Mouse (Mus musculus) cerebellum, adult 9-10 months (tissue): ENCODE results near the gene Pxt1.
A peak's percentile ranks its signal among the peaks of the same experiment; 100 is the strongest.

Experiments used
- DNase-seq: peaks from one replicate; pipeline ENCODE4 v3.0.0; 2022

Gene Pxt1

DNA sequence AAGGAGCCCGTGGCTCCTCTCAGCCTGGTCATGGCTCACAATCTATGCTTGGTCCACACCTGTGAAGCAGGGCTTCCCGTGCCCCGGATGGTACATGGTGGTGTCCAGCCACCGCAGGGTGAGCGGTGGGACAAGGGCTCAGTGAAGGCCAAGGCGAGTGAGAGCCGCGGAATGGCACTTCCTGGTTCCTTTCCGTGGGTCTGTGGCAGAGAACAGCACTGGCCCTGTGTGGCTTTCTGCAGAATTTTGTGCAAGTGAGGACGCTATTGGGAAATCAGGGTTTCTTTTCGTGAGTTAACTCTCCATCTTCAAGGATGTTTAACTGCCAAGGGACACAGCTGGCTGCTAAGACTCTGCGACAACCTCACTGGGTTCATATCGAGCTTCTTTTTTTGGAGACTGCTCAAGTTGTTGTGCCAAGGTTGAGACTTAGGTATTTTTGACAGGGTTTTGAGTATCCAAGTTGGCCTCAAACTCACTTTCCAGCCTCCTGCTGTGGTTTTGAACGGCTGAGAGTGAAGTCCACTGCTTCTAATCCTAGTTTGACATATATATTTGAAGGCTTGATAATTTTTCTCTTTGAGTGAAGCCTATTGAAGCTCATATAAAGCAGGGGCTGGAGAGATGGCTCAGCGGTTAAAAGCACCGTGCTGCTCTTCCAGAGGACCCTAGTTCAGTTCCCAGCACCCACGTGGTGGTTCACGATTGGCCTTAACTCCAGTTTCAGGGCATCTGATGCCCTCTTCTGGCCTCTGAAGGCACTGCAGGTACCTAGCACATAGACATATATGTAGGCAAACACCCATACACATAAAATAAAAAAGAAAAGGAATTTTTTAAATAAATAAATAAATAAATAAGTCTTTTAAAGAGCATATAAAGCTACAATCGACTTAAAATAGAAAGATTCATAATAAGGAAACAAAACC lies 3.6 kb upstream of the Pxt1 start:
- no peak for DNase-seq

DNA sequence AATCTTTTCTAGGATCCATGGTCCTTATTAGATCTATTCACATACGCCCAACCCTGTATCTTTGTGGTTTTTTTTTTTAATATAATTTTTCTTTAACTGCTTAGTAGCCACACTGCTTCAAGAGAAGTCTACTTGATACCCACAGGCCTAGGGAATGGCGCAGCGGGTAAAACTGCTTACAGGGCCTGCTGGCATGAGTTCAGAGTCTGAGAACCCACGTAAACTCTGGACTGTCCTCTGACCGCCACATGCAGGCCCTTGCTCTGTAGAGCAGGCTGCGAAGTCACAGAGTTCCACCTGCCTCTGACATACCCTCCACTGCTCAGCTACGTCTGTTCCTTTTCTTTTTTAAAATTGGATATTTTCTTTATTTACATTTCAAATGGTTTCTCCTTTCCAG lies 841 bp upstream of the Pxt1 start:
- no peak for DNase-seq

DNA sequence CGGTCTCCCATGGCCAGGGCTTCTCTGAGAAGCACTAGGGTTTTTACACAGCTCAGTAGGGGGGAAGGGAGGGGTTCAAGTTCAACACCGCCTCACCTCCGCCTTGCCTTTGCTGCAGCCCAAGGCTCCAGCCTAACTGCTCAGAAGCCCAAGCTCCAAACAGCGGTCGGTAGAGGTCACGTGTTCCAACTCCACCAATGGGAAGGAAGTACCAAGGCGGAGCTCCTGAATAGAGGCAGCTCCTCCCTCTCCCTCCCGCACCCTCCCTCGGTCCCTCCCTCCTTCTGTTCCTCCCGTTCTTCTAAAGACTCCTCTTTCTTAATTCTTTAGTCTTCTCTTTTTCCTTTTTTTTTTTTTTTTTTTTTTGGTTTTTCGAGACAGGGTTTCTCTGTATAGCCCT lies 1.5 kb downstream of the Pxt1 start:
- no peak for DNase-seq

DNA sequence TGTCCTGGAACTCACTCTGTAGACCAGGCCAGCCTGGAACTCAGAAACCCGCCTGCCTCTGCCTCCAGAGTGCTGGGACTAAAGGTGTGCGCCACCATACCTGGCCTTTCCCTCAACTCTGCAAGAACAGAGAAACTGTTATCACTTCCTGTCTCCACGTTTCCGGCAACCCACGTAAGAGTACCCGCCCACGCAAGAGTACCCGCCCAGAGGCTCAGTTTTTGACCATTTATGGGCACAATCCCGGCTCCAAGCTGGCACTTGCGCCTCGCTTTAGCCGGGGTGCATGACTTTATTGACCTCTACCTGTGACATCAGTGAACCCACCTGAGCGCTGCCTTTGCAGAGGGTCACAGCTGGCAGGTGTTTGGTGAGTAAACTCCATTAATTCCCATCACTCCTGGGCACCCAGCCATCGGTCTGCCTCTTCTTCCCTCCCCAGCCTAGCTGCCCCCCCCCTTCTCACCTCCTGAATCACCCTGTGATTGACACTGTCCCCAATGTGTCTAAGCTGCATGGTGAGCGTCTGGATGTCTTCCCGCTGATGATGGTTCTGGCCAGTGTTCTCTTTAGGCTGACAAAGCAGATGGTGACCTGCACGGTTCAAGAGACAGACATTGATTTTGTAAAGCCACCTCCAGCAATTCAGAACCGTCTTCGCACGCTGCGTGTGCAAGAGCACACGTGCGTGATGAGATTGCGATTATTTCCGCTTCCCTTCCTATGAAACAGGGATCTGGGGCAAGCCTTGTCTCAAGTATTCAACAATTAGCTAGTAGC lies 2.7 kb downstream of the Pxt1 start:
- DNase-seq, result peak; percentile 41

DNA sequence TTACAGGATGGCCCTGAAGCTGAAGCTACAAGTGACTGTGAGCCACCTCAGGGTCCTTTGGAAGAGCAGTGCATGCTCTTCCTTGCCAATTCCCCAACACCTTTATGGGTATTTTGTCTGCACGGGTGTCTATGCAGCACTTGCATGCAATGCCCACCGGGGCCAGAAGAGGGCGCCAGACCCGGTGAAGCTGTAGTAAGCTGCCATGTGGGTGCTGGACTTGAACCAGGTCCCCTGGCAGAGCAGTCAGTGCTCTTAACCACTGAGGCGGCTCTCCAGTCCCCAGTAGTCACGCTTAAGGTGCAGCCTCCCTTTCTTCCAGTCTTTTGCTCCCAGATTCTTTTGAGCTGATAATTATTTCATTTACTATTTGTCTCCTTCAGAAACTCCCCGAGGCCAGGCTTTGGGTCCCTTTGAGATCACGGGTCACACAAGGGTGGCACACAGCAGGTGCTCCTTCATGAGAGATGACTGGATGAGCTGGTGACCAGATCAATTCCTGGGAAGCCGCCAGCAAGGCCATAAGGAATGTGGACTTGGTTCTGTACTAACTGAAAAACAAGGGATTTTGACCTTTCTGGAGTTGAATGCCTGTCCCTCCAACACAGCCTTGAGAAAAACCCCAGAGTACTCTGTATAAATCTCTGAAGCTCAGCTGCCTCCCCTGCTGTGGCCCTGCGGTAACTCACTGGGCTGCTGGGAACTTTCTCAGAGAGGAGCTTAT lies 6.9 kb downstream of the Pxt1 start:
- no peak for DNase-seq

DNA sequence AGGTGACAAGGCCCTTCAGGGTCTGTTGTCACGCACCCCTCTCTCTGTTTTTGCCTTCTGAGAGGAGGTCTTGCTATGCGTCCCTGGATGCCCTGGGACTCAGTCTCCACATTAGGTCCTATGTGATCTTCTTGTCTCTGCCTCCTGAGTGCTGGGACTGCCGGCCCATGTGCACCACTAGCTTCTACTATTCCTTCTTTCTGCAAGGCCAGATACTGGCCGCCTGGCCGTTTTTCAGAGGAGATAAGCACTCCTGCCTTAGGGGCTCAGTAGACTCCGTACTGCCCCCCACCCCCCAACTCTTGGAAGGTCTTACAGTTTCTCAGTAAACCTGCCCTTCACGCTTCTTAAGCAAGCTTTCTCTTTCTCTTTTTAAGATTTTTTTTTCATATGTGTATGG lies 7.5 kb downstream of the Pxt1 start:
- DNase-seq, result no peak

DNA sequence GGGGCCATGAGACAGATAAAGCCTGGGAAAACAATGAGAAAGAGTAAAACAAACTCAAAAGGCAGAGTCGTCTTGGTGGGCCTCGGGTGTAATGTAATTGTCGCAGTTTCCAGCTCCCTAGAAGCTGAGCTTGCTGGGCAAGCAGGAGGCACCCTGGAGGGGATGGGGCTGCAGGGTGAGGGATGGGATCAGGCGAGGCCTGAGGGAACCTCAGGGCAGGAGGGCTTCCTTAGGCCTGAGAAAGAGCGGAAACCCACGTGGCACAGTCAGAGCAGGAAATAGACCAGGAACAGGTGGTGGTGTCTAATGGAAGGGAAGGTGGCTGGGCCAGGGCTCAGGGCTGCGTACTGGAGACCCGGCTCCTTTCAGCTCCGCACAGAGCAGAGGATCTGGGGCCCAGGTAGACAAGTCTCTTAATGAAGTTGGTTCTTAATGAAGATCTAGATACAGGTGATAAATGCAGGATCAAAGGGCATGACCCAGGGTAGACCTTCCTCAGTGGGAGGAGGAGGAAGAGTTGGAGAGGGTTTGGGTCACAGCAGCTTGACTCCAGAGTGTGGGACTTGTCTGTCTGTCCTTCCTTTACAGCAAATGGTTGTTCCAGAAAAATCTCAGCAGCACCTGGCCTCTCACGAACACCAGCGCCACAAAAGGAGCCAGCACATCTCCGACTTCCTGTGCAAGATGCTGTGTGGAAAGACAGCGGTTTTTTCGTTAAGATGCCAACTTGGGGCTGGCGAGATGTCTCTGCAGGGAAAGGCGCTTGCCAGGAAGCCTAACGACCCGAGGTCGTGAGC lies 9.3 kb downstream of the Pxt1 start:
- no peak for DNase-seq

DNA sequence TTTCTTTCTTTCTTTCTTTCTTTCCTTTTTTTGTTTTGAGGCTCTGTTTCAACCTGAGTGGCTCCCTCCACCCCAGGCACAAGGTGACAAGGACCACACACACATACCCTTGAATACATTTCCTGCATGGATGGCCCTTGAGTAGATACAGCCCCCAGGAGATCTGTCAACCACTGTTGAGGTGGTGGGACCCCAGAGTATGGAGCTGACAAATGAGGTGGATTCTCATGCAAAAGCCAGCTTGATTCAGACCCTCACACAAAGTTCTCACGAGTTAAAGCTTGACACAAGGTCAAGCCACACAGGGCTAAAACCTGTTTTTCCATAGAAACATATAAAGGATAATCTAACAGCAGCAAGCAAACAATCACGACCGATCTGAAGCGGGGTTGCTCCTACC lies 11.4 kb downstream of the Pxt1 start:
- no peak for DNase-seq

DNA sequence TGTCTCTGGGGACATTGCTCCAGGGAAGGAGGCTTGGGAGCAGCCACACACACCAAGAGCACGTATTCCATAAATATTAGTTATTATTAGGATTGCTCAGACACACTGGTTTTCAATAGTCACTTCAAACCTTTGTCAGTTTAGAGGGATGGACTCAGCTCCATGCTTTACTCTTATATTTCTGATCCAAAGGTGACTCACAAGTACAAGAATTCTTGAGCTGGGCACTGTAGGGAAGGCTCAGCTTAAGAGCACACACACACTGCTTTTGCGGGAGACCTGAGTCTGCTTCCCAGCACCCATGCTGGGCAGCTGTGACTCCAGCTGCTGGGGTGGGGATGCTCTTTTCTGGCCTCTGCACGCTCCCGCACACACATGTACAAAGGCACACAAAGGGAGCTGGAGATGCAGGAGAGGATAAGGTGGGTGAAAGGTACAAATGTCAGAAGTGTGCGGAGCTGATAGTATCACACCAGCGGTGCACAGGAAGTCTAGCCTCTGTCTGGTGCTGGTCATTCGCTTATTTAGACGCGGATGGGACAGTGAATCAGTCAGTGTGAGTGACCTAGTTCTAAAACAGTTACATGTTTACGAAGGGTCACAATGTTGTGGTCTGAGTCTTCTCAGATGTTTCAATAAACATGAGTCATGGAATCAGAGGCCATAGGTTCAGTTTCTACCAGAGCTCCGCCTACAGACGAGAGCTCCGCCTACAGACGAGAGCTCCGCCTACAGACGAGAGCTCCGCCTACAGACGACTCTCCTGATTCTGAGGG lies 12.0 kb downstream of the Pxt1 start:
- DNase-seq, result no peak

DNA sequence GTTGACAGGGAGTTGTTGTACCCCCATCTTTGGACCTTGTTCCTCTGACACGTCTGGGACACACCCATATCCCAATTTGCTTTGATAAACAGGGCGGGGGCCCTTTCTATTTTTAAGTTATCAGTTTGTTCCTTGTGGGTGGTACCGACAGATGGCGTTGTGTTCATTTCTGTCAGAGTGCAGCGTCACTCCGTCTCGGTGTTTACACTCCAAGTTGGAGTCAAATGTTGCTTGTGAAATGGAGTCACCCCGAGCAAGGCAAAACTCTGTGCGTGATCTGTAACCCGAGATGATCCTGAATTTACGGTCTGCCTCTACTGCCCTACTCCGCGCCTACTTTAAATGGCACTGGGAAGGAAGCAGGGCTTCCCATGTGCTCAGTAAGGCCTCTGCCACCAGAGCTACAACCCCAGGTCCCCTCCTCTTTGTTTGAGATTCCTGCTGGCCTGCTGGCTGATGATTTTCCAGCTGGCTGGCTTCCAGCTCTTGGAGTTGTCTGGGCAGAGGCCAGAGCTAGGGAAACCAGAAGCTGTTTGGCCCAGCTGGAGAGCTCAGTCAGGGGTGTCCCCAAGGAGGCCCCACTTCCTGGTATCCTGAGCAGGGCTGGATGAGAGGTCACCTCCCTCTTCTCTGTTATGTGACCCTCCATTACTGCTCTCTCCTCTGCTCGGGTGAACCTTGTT lies 13.1 kb downstream of the Pxt1 start:
- peak; percentile 26 for DNase-seq

DNA sequence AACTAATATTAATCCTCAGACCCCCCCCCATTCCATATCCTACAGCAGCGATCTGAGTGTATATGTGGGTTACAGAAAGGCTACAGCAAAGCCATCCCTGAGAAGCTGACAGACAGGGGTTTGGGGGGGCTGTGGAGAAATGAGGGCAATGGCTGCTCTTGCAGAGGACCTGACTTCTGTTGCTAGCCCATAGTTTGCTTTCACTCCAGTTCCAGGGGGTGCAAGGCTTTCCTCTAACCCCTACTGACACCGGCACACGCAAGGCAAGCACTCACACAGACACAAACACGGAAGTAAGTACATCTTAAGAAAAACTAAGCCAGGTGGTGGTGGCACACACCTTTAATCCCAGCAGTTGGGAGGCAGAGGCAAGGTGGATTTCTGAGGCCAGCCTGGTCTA lies 14.3 kb downstream of the Pxt1 start:
- no peak for DNase-seq

DNA sequence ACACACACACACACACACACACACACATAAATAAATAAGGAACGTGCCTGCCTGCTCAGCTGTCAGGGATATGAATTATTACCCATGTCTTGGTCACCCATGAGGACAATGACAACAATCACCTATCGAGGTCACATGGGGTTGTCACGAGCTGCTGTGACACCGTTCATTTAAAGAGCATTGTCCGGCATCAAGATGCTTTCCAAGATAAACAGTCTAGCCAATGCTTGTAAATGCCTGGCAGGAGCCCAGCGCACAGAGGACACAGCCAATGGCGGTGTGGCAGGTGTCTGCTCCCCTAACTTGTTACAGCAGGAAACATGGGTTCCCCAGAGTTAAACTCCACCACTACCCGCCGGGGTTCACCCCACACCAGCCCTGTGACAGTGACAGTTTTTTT lies 15.6 kb downstream of the Pxt1 start:
- DNase-seq, result no peak

DNA sequence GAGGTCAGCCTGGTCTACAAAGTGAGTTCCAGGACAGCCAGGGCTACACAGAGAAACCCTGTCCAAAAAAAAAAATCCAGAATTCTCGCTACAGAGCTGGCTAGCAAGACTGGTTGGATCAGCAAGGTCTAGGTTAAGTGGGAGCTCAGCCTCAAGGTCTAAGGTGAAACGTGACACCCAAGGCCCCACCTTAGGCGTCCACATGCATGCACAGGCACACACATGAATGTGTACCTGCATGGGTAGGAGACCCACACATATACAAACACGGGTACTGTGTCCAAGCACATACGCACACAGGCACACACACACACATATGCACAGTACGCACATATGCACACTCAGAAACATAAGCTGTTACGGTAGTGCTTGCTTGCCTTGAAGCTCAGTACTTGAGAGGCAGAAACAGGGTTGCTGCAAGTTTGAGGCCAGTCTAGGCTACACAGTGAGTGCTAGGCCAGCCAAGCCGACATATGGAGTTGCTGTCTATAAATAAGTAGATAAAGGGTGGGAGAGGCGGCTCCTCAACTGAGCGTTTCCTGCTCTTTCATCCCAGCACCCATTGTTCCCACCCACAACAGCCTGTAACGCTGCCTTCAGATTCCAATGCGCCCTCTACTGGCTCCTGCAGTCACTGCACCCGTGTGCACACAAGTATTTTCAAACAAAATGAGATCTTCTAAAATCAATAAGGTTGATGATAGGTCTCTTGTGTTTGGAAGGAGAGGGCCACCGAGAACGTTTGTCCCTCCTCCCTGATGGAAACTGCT lies 16.6 kb downstream of the Pxt1 start:
- DNase-seq, result no peak

DNA sequence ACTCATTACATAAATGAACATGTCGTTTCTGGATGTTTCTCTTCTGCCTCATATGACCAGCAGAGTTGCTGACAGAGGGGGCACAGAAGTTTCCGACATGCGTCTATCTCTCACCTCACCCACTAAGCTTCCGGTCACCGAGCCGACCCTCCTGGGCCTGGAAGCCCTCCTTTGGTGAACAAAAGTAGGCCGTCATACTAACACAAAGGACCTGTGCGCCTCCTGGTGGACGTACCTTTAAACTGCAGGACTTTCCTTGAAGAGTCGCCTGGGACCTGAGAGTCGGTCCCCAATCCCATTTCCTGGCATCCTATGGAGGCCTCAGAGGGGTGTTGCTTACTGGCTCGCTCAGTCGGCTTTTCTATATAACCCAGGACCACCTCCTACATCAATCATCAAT lies 17.3 kb downstream of the Pxt1 start:
- peak; percentile 89 for DNase-seq

DNA sequence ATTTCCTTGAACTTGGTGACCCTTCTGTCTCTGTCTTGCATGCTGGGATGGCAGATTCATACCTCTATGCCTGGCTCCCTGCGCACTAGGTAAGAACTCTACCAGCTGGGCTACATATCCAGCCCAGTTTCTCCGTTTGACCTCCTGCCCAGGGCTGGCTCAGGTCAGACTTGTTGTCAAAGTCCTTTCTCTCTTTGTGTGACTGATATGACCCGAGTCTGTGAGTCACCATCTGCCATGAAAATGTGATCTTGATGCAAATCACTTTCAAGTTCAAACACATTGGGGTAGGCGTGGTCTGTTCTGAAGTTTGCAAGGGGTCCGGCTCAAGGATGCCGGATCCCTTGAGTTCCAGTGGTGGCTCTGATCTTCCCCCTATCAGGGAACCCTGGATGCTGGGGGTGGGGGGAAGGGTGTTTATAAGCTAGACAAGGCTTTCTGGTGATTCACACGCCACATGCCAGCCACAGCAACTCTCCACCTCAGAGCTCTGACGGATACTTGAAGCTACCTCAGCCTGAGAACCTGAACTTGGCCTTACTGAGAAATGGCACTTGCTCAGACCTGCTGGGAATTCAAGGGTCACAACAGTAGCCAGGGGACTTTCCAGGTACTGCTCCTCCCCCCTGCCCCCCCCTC lies 18.6 kb downstream of the Pxt1 start:
- no peak for DNase-seq

DNA sequence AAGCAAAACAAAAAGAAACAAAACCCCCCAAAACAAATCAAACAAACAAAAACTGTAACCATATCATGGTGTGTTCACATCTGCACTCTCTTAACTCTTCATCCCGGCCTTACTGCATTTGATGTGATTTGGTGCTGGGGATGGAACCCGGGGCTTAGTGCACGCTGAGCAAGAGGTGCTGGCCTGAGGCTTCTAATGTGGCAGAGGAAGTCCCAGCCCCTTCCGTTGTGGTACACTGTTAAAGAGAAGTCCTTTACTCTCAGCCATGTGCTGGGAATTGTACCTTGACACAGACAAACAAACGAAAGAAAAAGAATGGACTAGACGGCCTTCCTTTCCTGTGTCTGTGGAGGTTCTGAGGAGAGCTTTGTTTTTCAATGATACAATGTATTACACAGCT lies 21.5 kb downstream of the Pxt1 start:
- DNase-seq, result no peak

DNA sequence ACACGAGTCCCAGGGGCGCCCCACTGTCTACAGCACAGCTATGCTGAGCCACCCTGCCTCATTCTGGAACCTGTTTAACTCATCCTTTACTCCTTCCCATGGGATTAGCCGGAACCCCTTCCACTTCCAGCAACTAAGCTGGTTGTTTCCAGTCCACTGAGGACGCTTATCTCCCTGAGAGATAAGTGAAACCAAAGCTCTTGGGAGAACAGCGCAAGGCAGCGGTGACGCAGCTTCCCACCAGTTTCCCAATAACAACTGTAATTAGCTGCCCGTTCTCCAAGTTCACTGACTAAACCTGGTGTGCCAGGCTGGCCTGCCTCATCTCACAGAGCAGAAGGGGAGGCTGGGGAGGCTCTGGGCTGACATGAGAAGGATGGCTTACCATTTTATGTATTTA lies 22.6 kb downstream of the Pxt1 start:
- no peak for DNase-seq

DNA sequence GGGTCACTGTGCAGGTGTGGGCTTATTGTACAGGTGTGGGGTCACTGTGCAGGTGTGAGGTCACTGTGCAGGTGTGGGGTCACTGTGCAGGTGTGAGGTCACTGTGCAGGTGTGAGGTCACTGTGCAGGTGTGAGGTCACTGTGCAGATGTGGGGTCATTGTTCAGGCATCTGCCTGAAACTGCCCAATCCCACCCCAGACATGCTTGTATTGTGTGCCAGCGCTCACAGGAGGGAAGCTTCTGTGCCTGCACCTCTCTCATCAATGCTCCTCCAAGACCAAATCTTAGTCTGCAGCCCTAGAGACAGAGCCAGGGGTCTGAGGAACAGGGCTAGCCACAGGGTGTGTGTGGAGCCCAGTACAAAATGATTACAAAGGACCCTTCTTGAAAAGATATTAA lies 27.1 kb downstream of the Pxt1 start:
- no peak for DNase-seq

DNA sequence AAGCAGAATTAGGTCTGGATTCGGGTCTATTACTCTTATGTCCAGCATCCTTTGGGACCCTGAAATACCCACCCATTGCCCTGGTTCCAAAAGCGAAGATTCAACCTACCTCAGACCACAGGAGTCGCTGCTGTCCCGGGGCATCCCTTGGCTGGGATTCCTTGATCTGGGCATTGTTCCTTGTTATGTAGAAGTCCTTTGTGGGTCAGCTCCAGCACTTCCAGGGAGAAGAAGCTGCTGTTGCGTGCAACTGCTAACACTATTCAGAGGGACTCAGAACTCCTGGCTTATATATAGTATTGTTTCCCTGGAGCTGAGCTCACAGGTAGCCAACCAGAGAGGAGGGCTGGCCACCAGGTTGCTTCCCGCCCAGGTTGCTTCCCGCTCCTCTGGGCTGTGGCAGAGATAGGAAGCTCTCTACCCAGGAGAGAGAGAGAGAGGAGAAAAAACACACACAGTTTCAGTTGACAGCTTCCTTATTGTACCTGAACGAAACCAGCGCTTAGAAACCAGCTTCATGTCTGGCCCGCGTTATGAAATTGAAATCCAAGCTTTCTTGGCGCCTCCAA lies 28.5 kb downstream of the Pxt1 start, which contains the start of gene 4930539E08Rik:
Gene 4930539E08Rik (minus strand): TSS at position 265 of the 569 bp plus-strand sequence.
- no peak for DNase-seq
